Mouse (Mus musculus): ENCODE measurements at regions not wholly inside any gene's neighbourhood (a gene's known extent, or its start where the extent isn't known, plus 50 kb on each side); places are given as distances from the start of the nearest gene placed in this dataset.
A peak's percentile ranks its signal among the peaks of the same experiment; 100 is the strongest.

- no peak for DNase-seq
Observed at GRCm38 (mm10) chr5:70501385-70501784, 341.0 kb downstream of the Gabrg1 start.

- no peak for DNase-seq
Observed at GRCm38 (mm10) chr5:70476076-70476475, 366.3 kb downstream of the Gabrg1 start.

- no peak for DNase-seq
Observed at GRCm38 (mm10) chr5:70434636-70435035, 407.8 kb downstream of the Gabrg1 start.

GRCm38 (mm10) chr5:70400561-70400960 lies 441.9 kb downstream of the Gabrg1 start:
- no peak for DNase-seq

- DNase-seq: peak; percentile 16
Observed at GRCm38 (mm10) chr5:70389926-70390325, 452.5 kb downstream of the Gabrg1 start.

- no peak for DNase-seq
Observed at GRCm38 (mm10) chr5:70387318-70387717, 455.1 kb downstream of the Gabrg1 start.
